Mouse (Mus musculus): ENCODE results near the gene Tchp. TPM values are rescaled to one million over a fixed set of nuclear protein-coding genes. Genes with fewer than 3 reads are reported as not detected.
A peak's percentile ranks its signal among the peaks of the same experiment; 100 is the strongest.

Gene Tchp
- polyA plus RNA-seq, 1 experiment from 2014 or later: 10.2 TPM

- peak within 1 kb of the TSS; percentile 60 for H3K4me3 ChIP-seq (replicated peaks; ENCODE audit: low read depth, low read length)
- 5% methylated on average over 74 of the region's 75 CpGs for WGBS
- DNase-seq (ENCODE audit: low spot score) (peak; percentile 97), ATAC-seq (replicated peaks; ENCODE audit: low FRiP score, low read depth) (peak; percentile 95)
- peaks cover 11% of the 10 kb centered on the region; the same call in 1 of the 2 replicates for H3K4me1 ChIP-seq (replicated peaks; ENCODE audit: insufficient read depth, low read length)
- peak; percentile 41 for TF ChIP-seq CTCF (IDR thresholded peaks at IDR 0.05; ENCODE audit: low read depth)
- no peaks in the 10 kb centered on the region for H3K27me3 ChIP-seq (ENCODE audit: insufficient read depth, low read length)
- no peaks in the 10 kb centered on the region for H3K36me3 ChIP-seq (ENCODE audit: insufficient read depth, low read length)
- peak within 1 kb of the TSS; percentile 72 for H3K9ac ChIP-seq (ENCODE audit: low read depth, low read length)
- peak within 1 kb of the TSS; percentile 90 for H3K4me2 ChIP-seq (ENCODE audit: low read length)
- 0 out of 2 replicates have a peak within 1 kb of the TSS, but pooled peaks have one; percentile 13 for H3K27ac ChIP-seq
- H3K9me3 ChIP-seq (replicated peaks; ENCODE audit: low read length): no peaks in the 10 kb centered on the region
Measured at GRCm38 (mm10) chr5:114690633-114691567, 16.7 kb upstream of the Tchp start, which contains the start of gene Gltp. Gene Gltp, minus strand, starts transcription at chr5:114690984.

GRCm38 (mm10) chr5:114695775-114696174 is 11.8 kb upstream of the Tchp start:
- Histone ChIP-seq H3K27me3 (ENCODE audit: insufficient read depth, low read length) (no peaks in the 10 kb centered on the region), H3K36me3 (ENCODE audit: insufficient read depth, low read length) (no peaks in the 10 kb centered on the region), H3K9me3 (replicated peaks; ENCODE audit: low read length) (no peaks in the 10 kb centered on the region), H3K4me2 (ENCODE audit: low read length) (no peak overlapping the region), H3K4me1 (replicated peaks; ENCODE audit: insufficient read depth, low read length) (no peaks in the 10 kb centered on the region), H3K27ac (no peak overlapping the region), H3K4me3 (replicated peaks; ENCODE audit: low read depth, low read length) (no peak overlapping the region), H3K9ac (ENCODE audit: low read depth, low read length) (no peak overlapping the region)
- ATAC-seq (replicated peaks; ENCODE audit: low FRiP score, low read depth) (no peak), DNase-seq (ENCODE audit: low spot score) (no peak)
- TF ChIP-seq CTCF (IDR thresholded peaks at IDR 0.05; ENCODE audit: low read depth): peak; percentile 49
- 69% methylated on average over 5 of the region's 5 CpGs for WGBS

GRCm38 (mm10) chr5:114696939-114697338 is 10.6 kb upstream of the Tchp start:
- H3K27ac ChIP-seq: no peak overlapping the region
- no peaks in the 10 kb centered on the region for H3K27me3 ChIP-seq (ENCODE audit: insufficient read depth, low read length)
- no peak for ATAC-seq (replicated peaks; ENCODE audit: low FRiP score, low read depth)
- TF ChIP-seq CTCF (IDR thresholded peaks at IDR 0.05; ENCODE audit: low read depth): no peak
- no peaks in the 10 kb centered on the region for H3K36me3 ChIP-seq (ENCODE audit: insufficient read depth, low read length)
- no peaks in the 10 kb centered on the region for H3K9me3 ChIP-seq (replicated peaks; ENCODE audit: low read length)
- no peak overlapping the region for H3K4me2 ChIP-seq (ENCODE audit: low read length)
- no peaks in the 10 kb centered on the region for H3K4me1 ChIP-seq (replicated peaks; ENCODE audit: insufficient read depth, low read length)
- WGBS: 85% methylated on average over 17 of the region's 17 CpGs
- no peak for DNase-seq (ENCODE audit: low spot score)
- no peak overlapping the region for H3K4me3 ChIP-seq (replicated peaks; ENCODE audit: low read depth, low read length)
- H3K9ac ChIP-seq (ENCODE audit: low read depth, low read length): no peak overlapping the region

DNA sequence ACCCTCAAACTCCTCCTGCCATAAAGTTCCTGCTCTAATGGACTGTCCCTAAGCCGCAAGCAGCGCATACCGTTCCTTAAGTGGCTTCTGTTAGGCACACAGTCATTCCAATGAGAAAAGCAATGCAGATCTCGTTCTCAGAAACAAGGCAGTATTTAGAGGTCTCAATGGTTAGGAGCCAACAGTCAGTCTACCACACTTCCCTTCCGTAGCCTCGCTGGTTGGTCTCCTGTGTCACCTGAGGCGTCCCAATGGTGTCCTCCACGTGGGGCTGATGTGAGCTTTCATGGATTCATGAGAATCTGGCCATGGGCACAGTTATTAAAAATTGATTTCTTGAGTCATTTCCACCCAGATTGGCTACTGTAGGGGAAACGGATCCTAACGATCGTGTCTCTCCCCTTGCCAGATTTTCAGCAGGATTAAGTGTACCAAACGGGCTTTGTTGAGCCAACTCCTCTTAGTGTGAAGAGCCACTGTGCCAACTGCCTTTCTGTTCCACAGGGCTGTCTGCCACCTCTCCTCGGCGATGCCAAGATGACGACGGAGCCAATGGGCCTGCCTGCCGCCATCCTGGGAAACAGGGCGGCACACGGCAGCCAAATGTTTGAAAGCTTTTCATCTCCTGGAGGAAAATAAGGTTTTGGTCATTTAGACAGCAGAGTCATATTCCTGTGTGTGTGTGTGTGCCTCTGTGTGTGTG is 9.4 kb upstream of the Tchp start:
- Histone ChIP-seq H3K4me2 (ENCODE audit: low read length) (no peak overlapping the region), H3K9me3 (replicated peaks; ENCODE audit: low read length) (no peaks in the 10 kb centered on the region), H3K27ac (no peak overlapping the region), H3K36me3 (ENCODE audit: insufficient read depth, low read length) (no peaks in the 10 kb centered on the region), H3K4me3 (replicated peaks; ENCODE audit: low read depth, low read length) (no peak overlapping the region), H3K9ac (ENCODE audit: low read depth, low read length) (no peak overlapping the region), H3K4me1 (replicated peaks; ENCODE audit: insufficient read depth, low read length) (no peaks in the 10 kb centered on the region), H3K27me3 (ENCODE audit: insufficient read depth, low read length) (no peaks in the 10 kb centered on the region)
- TF ChIP-seq CTCF (IDR thresholded peaks at IDR 0.05; ENCODE audit: low read depth): no peak
- no peak for DNase-seq (ENCODE audit: low spot score)
- WGBS: 86% methylated on average over 19 of the region's 19 CpGs
- no peak for ATAC-seq (replicated peaks; ENCODE audit: low FRiP score, low read depth)

GRCm38 (mm10) chr5:114699015-114699414 is 8.5 kb upstream of the Tchp start:
- Histone ChIP-seq H3K9me3 (replicated peaks; ENCODE audit: low read length) (no peaks in the 10 kb centered on the region), H3K9ac (ENCODE audit: low read depth, low read length) (no peak overlapping the region), H3K36me3 (ENCODE audit: insufficient read depth, low read length) (no peaks in the 10 kb centered on the region), H3K4me1 (replicated peaks; ENCODE audit: insufficient read depth, low read length) (no peaks in the 10 kb centered on the region), H3K4me2 (ENCODE audit: low read length) (no peak overlapping the region), H3K27me3 (ENCODE audit: insufficient read depth, low read length) (no peaks in the 10 kb centered on the region), H3K27ac (no peak overlapping the region), H3K4me3 (replicated peaks; ENCODE audit: low read depth, low read length) (no peak overlapping the region)
- TF ChIP-seq CTCF (IDR thresholded peaks at IDR 0.05; ENCODE audit: low read depth): no peak
- ATAC-seq (replicated peaks; ENCODE audit: low FRiP score, low read depth) (no peak), DNase-seq (ENCODE audit: low spot score) (no peak)
- 56% methylated on average over 7 of the region's 7 CpGs for WGBS

All from kidney, postnatal 0 days (tissue).